Mouse (Mus musculus): ENCODE measurements around the gene Nomo1.

DNA sequence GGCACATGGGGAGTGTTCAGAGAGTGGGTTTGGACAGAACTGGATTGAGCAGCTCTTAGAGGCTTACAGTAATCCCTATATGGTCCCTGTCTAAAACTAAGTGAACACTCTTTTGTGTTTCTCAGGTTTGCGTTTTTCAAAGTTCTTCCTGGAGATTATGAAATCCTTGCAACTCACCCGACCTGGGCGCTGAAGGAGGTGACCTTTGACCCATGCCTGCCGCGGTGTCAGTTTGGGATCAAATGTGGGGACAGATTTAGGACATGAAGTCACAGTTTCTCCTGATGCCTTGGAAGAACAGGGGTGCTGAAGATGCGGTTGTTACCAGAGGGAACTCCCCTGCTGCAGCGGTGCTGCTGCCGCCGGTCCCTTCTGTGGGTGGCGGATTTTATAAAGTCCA lies 10.6 kb downstream of the Nomo1 start:
- TF ChIP-seq CTCF (IDR thresholded peaks at IDR 0.05; ENCODE audit: low read depth, low read length): no peak
- no peak for TF ChIP-seq POLR2A (IDR thresholded peaks at IDR 0.05; ENCODE audit: extremely low read depth, insufficient read depth, low read length)

Data from liver, adult 2 months (tissue).